Mouse (Mus musculus) spleen, postnatal 14 days (tissue): ENCODE results near the gene Syce2.
A peak's percentile ranks its signal among the peaks of the same experiment; 100 is the strongest.

Experiments used
- DNase-seq, 2 experiments: peaks; one replicate each; pipeline ENCODE4 v3.0.0; 2021 to 2022; ENCODE audit warnings: low spot score in 2 of 2

The Syce2 gene

GRCm38 (mm10) chr8:84928456-84929306, 56.8 kb downstream of the Syce2 start:
- DNase-seq: peak; percentile 43 to 60

- DNase-seq: no peak
Observed at GRCm38 (mm10) chr8:84930582-84930981, 58.7 kb downstream of the Syce2 start.

DNA sequence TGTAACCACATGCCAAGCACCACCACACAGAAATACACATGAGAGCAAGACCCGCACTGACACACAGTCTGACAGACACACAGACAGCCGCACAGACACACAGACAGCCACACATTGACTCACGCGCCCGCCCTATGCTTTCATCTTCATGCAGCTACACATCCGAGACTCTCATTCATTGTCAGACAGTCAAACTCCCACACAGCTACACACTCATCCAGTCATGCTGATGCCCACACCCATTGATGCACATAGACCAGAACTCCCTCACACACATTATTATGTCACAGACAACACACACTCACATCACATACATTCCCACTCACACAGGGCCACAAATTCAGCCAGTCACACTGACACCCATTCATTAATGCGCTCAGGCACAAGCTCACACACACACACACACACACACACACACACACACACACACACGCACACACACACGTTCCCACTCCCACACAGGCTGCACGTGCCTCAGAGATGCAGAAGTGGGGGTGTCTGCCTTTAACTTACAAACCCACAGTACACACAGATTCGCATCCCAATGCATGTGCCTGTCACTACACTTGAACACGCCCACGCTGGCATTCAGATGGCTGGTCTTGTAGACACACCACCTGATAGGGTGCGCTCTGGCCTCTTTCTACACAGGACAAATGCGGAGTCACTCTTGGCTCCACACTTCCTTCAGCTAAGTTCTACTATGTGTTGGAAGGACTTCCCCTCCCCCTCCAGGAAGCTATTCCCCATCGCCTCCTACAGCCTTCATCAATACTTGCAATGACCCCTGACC, 62.1 kb downstream of the Syce2 start:
- DNase-seq: no peak

DNA sequence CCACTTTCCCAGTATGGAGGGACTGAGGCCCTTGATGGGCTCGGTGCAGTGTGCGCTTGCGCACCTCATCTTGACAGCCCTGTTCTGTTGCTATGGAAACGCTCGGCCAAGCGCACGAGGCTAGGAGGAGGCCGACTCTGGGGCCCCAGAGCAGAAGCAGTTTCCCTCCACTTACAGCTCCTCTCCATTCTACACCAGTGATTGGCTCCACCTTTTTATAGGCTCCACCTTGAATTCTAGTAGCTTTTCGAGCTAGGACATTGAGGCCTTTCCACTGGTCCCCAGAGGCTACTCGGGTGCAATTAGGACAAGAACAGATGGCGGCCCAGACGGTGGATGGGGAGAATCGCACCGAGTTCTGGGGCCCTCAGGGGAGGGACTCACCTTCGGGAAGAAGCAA, 62.9 kb downstream of the Syce2 start:
- no peak for DNase-seq

GRCm38 (mm10) chr8:84935489-84935888, 63.6 kb downstream of the Syce2 start:
- no peak for DNase-seq

DNA sequence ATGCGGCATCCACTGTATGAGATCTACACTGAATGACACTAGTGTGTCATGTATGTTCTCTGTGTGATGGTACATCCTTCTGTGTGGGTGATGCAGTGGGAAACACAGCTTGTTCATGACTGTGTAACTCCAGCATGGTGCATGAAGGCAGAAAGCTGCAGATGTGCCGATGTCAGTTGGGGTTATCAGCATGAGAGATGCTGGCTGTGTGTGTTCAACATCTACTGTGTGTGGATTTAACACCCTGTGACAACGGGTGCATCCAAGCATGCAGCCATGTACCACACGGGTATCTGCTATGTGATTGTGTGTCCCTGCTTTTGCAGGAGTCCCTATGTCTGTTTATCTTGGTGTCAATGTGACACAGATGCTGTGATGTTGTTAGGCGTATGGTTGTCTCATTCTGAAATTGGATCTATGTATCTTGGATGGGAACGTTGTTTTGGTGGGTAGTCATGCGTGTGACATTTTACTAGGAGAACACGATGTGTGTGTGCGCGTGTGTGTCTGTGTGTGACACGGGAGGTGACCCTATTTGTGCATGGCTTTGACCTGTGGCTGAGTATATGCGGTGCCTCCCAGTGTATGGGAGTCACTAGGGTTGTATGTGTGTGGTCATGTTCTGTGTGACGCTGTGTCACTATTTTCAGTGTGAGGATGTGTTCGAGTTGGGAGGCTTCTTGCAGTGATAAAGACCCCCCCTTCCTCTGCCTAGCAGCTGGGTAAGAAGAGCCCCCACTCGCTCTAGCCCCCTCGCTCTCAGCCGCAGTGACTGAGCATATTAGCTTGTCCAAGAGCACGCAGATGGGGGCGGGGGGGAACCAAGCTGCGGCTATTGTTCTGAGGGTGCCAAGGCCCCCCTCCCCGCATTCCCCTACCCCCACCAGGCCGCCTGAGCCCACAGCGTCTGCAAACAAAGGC, 64.4 kb downstream of the Syce2 start:
- DNase-seq: no peak

DNA sequence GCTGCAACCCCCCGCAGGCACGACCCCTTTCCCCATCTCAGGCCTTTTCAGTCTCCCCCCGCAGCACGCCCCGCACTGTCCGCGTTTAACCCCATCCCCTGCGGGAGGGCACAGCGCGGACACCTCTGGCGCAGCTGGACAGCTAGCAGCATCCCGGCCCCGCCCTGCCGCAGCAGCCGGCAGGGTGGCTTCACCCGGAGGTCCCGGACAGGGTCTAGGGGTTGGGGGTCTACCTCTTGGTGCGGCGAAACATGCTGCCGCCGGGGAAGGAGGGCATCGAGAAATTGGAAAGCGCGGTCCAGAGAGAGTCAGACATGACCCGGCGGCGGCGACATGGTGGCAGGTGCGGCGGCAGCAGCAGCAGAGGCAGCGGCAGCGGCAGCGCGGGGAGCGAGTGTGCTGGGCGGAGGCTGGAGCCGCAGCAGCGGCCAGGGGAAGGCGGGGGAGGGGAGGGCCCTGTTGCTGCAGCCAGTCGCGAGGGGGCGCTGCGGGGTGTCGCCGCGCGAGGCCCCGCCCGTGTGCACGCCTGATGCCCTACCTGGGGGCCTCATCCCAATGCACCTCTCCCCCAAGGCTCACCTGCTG, 65.1 kb downstream of the Syce2 start, which contains the start of gene Mast1:
TSS of gene Mast1 (minus strand) at position 398 of the 585 bp plus-strand sequence.
- DNase-seq: peak; percentile 34 to 56
